Mouse (Mus musculus): ENCODE results near the gene Man2a2.
"Not testable (repeated sequence)": the region's sequence is repeated elsewhere in the genome, so short reads cannot be mapped to it uniquely, and the experiment has no call there.

Man2a2 gene

GRCm38 (mm10) chr7:80330278-80330677 lies 40.9 kb downstream of the Man2a2 start:
- DNase-seq, result no peak

DNA sequence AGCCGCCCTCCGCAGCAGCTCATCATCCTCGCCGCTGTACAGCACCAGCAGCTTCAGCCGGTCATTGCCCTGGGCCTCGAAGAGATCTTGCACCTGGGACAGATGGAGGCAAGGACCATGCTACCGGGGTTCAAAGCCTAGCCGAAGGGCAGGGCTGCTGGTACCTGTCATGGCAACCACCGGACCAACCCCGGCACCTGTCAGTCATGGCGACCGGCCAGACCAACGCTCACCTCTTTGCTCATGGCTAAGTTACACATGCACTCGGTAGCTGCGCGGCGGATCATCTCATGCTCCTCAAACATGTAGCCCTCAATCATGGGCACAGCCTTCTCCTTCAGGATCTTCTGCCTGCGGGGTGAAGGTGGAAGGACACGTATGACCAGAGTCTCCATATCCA lies 45.1 kb downstream of the Man2a2 start:
- peak; percentile 95 for DNase-seq

DNA sequence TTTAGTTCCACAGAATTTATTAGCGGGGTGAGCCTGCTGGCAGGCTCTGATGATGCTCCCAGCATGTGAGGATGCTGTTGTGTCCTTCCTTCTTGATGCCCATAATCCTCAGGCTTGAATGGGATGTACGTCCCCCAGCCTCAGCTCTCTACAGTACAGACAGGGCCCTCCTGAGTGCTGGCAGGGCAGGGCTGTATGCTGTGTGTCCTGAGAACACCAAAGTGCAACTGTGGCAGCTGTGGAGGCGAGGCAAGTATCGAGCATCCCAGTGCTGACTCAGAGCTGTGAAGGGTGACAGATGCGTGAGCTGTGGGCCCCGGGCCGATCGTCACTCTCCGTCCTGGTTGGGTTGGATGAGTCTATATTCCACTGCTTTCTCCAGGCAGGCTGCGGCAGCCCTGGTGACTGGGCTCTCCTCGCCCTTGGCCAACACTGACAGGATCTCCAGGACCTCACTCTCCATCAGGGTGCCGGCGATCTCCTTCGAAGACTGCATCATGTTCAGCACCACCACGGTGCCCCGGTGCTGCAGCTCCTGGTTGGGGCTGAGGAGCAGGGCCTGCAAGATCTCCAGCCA lies 45.8 kb downstream of the Man2a2 start:
- DNase-seq, result peak; percentile 92

DNA sequence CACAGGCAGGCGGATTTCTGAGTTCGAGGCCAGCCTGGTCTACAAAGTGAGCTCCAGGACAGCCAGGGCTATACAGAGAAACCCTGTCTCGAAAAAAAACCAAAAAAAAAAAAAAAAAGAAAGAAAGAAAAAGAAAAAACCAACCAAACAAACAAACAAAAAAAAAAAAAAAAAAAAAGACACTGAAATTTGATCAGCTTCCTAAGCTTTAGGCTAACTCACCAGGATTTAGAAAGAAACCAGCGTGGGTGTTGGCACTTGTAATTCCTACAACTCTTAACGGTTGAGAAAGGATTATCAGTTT lies 46.4 kb downstream of the Man2a2 start:
- not testable (repeated sequence) for DNase-seq

DNA sequence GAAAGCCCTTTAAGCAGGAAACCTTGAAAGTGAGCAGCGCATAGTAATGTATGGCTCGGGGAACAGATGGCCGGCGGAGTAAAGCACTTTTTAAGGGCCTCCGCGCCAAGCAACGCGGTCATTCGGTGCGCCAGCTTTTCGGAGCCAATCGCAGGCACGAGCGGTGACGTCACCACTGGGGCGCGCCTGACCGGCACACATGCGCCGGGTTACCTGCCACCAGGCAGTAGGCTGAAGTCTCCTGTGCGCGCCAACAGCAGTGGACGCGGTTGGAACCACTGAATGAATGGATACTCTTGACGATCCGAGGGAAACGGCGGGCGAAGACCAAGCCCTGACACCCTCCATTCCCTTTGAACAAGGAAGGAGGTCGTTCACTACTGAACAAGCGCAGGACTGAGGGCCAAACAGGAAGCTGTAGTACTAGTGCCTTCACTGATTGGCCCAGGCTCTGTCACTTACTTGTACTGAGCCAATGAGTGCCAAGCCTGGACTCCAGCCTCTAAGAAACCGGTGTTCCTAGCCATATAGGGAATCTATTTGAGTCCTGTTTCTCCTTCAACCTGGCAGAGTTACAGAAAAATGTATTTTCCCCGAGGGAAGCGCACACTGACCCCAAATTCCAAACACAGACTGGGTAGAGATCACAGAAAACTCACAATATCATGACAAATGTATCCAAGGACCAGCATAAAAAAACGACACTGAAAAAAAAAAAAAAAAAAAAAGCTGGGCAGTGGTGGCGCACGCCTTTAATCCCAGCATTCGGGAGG lies 46.9 kb downstream of the Man2a2 start, which contains the start of gene Rccd1:
Rccd1 (minus strand) TSS at position 412 of the 773 bp plus-strand sequence.
- peak; percentile 100 for DNase-seq

DNA sequence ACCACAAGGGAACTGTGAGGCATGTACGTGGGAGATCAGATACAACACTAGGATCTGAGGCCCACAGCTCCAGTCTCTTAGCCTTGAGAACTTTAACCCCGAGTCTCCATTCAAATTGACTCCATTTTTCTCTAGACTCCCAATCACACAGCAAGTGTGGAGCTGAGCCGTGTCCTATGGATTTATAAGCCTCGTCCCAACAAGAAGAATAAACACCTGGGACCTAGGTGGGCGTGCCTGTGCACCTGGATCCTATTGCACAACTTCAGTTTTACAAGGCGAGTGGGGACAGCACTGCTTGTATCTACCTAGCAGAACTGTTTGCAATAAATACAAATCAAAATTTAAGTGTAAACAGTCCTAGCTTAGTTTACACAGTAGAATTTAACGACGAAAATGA lies 47.8 kb downstream of the Man2a2 start:
- DNase-seq, result peak; percentile 90

DNA sequence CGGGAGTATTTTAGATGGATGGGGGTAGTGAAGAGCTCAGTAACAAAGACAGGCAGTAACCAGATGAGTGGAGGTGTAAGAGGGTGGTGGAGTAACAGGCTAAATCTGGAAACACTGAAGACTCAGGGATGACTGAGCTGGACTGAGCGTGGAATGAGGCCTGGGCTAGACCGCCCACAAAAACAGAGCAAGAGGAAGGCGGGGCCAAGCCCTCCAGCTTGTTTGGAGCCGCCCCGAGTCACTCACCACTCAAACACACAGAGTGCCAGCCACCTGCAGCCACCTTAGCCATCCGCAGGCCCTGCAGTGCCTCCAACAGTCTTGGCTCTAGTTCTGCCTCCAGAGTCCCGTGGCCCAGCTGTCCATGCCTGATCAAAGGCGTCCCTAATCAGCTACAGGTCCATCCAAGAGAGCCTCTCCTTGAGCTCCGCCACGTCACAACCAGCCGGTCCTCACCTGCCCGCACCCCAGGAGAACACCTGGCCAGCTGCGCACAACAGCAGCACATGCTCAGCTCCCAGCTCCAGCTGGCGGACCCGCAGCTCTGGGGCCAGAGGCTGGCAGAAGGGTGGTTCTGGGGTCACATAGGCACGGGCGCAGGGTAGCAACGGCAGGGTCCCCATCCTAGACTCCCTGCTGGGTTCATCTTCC lies 51.2 kb downstream of the Man2a2 start:
- DNase-seq, result peak; percentile 88

DNA sequence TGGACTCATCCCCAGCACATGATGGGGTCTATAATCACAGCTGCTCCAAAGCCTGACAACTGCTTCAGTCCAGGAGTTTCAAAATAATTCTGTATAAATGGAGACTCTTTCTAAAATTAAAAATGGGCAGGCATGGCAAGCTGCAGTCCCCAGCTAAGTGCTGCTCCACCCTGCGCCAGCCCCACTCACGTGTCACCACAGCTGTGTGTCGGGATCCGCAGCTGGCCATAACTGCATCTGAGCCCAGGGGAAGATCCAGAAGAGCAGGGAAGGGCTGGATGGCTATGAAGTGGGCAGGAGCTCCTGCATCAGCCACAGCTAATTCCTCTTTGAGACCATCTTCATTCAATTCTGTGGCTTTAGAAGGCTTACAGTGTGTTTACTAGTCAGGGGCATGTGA lies 52.5 kb downstream of the Man2a2 start:
- DNase-seq, result no peak

DNA sequence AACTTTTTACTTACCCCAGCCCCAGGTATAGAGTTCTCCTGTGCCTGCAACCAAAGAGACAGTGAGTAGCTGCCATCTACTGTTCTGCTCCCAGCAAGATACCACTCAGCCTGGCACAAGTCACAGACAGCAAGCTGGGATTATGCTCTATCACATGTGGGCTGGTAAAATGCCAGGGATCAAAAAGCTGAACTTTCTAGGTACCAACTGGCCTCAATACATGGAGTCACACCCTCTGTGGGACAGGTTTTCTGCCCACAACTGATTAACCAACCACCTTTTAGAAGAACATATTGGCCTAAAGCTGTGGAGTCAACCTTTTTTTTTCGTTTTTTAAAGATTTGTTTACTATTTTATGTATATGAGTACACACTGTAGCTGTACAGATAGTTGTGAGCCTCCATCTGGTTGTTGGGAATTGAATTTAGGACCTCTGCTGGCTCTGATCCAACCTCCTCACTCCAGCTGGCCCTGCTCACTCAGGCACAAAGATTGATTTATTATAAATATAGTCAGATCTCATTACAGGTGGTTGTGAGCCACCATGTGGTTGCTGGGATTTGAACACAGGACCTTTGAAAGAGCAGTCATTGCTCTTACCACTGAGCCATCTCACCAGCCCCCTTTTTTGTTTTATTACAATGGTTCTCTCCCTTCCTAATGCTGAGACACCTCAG lies 53.6 kb downstream of the Man2a2 start:
- DNase-seq, result peak; percentile 80

- peak; percentile 74 for DNase-seq
Measured at GRCm38 (mm10) chr7:80315733-80316132, 55.4 kb downstream of the Man2a2 start.

- peak; percentile 80 for DNase-seq
Measured at GRCm38 (mm10) chr7:80310771-80311170, 60.4 kb downstream of the Man2a2 start.

- DNase-seq, result no peak
Measured at GRCm38 (mm10) chr7:80307766-80308165, 63.4 kb downstream of the Man2a2 start.

- peak; percentile 68 for DNase-seq
Measured at GRCm38 (mm10) chr7:80301522-80301921, 69.7 kb downstream of the Man2a2 start.

- peak; percentile 84 for DNase-seq
Measured at GRCm38 (mm10) chr7:80299568-80299967, 71.6 kb downstream of the Man2a2 start.

Measured in heart, adult 11 months (tissue).